Comparison of ENCODE assay signal across 19 mouse cellular contexts in genomic region chr13:30782419-30782818, GRCm38 (mm10). TPM values are rescaled to one million over a fixed set of nuclear protein-coding genes. Genes with fewer than 3 reads are reported as not detected.
DNase-seq lines count a peak whose midpoint lies in the region; ATAC-seq and TF ChIP-seq lines count a peak whose summit lies in the region.
"Had no signal": no experiment of that assay in that cellular context is flagged by ENCODE, and none has a peak within 500 bp of the region (broad histone marks: within the 10 kb centered on the region; RNA-seq: fewer than 3 reads in every experiment).

No protein-coding gene starts in this region.

- peak overlapping the region; percentile 36; the same call in 1 of the 2 replicates for H3K27ac ChIP-seq in heart, embryonic 13.5 days (replicated peaks)
- H3K27ac ChIP-seq in CH12.LX (ENCODE audit: insufficient read depth, low read depth) = no peak overlapping the region
- H3K27ac ChIP-seq in kidney, embryonic 14.5 days (ENCODE audit: low read depth, low read length) = no peak overlapping the region
- H3K27ac ChIP-seq: embryonic facial prominence, embryonic 12.5 days; hindbrain, embryonic 15.5 days; lung, embryonic 15.5 days had no signal

- intact Hi-C loops in heart, postnatal 14 days (cut with DNase I) = no loop called here

- no peak for TF ChIP-seq POLR2A in CH12.LX (IDR thresholded peaks at IDR 0.05; ENCODE audit: low read depth, low read length)

- in situ Hi-C loops in CH12.LX (cut with MboI; ENCODE audit: low pct_ligation_motif_present, low pct_unique_long_range_greater_than_20kb, low sequenced_read_pairs) = no loop called here

- H3K9me3 ChIP-seq in heart, embryonic 13.5 days = no peaks in the 10 kb centered on the region
- no peaks in the 10 kb centered on the region for H3K9me3 ChIP-seq in CH12.LX (replicated peaks; ENCODE audit: low read length)
- H3K9me3 ChIP-seq in kidney, embryonic 14.5 days (ENCODE audit: control insufficient read depth, low read length) = no peaks in the 10 kb centered on the region
- H3K9me3 ChIP-seq: embryonic facial prominence, embryonic 12.5 days; hindbrain, embryonic 15.5 days; lung, embryonic 15.5 days had no signal

- TF ChIP-seq EP300 in CH12.LX (IDR thresholded peaks at IDR 0.05; ENCODE audit: low read length) = no peak

- H3K79me2 ChIP-seq in CH12.LX (replicated peaks; ENCODE audit: control insufficient read depth, extremely low read depth, insufficient read depth, poor library complexity, severe bottlenecking) = no peaks in the 10 kb centered on the region

- WGBS in heart, embryonic 13.5 days = 35% methylated on average over 8 of the region's 8 CpGs
- WGBS in kidney, embryonic 14.5 days = 43% methylated on average over 8 of the region's 8 CpGs

- peak overlapping the region; percentile 36 for H3K4me2 ChIP-seq in heart, embryonic 13.5 days
- H3K4me2 ChIP-seq in CH12.LX (ENCODE audit: insufficient read depth, low read depth, poor library complexity, severe bottlenecking) = peak overlapping the region; percentile 39
- H3K4me2 ChIP-seq in kidney, embryonic 14.5 days (replicated peaks; ENCODE audit: low read depth, low read length) = no peak overlapping the region
- H3K4me2 ChIP-seq: embryonic facial prominence, embryonic 12.5 days; hindbrain, embryonic 15.5 days; liver, embryonic 11.5 days; lung, embryonic 15.5 days had no signal

- no peak overlapping the region for H3K9ac ChIP-seq in heart, embryonic 13.5 days
- no peak overlapping the region for H3K9ac ChIP-seq in CH12.LX (ENCODE audit: insufficient read depth, low read depth)
- H3K9ac ChIP-seq in kidney, embryonic 14.5 days (ENCODE audit: low read depth, low read length) = no peak overlapping the region
- H3K9ac ChIP-seq: embryonic facial prominence, embryonic 12.5 days; hindbrain, embryonic 15.5 days; lung, embryonic 15.5 days had no signal

- dilution Hi-C loops in CH12.LX (cut with MboI; ENCODE audit: extremely low pct_ligation_motif_present, extremely low pct_unique_long_range_greater_than_20kb, low sequenced_read_pairs) = no loop called here

- no peak for TF ChIP-seq RAD21 in CH12.LX (IDR thresholded peaks at IDR 0.05; ENCODE audit: low read depth, low read length)

- no peak for ATAC-seq in heart, embryonic 13.5 days (ENCODE audit: extremely low read depth, insufficient number of reproducible peaks, low FRiP score, low TSS enrichment)
- no peak for ATAC-seq in kidney, embryonic 14.5 days (ENCODE audit: low FRiP score, low TSS enrichment)
- ATAC-seq: forebrain, embryonic 14.5 days had no signal

- peaks cover 50% of the 10 kb centered on the region for H3K4me1 ChIP-seq in heart, embryonic 13.5 days
- H3K4me1 ChIP-seq in CH12.LX (ENCODE audit: control insufficient read depth in 1 of 2, insufficient read depth in 2 of 2) = peaks cover 24 to 44% of the 10 kb centered on the region in 2 experiments
- H3K4me1 ChIP-seq in kidney, embryonic 14.5 days (ENCODE audit: control insufficient read depth, insufficient read depth, low read length) = no peaks in the 10 kb centered on the region
- H3K4me1 ChIP-seq: hindbrain, embryonic 15.5 days had no signal

- no peak overlapping the region for H3K4me3 ChIP-seq in heart, embryonic 13.5 days
- no peak overlapping the region for H3K4me3 ChIP-seq in CH12.LX (replicated peaks in 1 of 3; ENCODE audit: low read depth in 2 of 3, low read length in 2 of 3, poor library complexity in 1 of 3)
- no peak overlapping the region for H3K4me3 ChIP-seq in kidney, embryonic 14.5 days (ENCODE audit: low read length)
- H3K4me3 ChIP-seq: embryonic facial prominence, embryonic 12.5 days; hindbrain, embryonic 15.5 days; lung, embryonic 15.5 days; megakaryocyte, embryonic 14.5 days had no signal

- no peaks in the 10 kb centered on the region for H3K36me3 ChIP-seq in heart, embryonic 13.5 days
- H3K36me3 ChIP-seq in CH12.LX (replicated peaks in 1 of 2; ENCODE audit: control insufficient read depth in 1 of 2, insufficient read depth in 1 of 2, low read length in 1 of 2) = no peaks in the 10 kb centered on the region
- H3K36me3 ChIP-seq in kidney, embryonic 14.5 days (ENCODE audit: control insufficient read depth, insufficient read depth, low read length) = no peaks in the 10 kb centered on the region
- H3K36me3 ChIP-seq: embryonic facial prominence, embryonic 12.5 days; hindbrain, embryonic 15.5 days; lung, embryonic 15.5 days had no signal

- no peak for DNase-seq in heart, postnatal 14 days
- DNase-seq in CH12.LX (ENCODE audit: extremely low read depth) = no peak
- peak; percentile 53 for DNase-seq in embryo, embryonic 10 days (ENCODE audit: low spot score)
- DNase-seq in fibroblast of lung, adult 2 months (ENCODE audit: low read depth) = peak; percentile 57
- no peak for DNase-seq in adrenal gland, adult (ENCODE audit: inconsistent age in 2 of 2, low spot score in 1 of 2)
- DNase-seq in kidney, postnatal 4 days = no peak
- DNase-seq: adrenal gland, adult 2 months; cerebellum, adult 8-10 months; kidney, adult 18-20 months; right cerebral cortex, postnatal 14 days; thymus, adult 2 months had no signal

- H3K27me3 ChIP-seq in heart, embryonic 13.5 days (replicated peaks) = no peaks in the 10 kb centered on the region
- H3K27me3 ChIP-seq in CH12.LX (replicated peaks) = peaks cover 2% of the 10 kb centered on the region
- no peaks in the 10 kb centered on the region for H3K27me3 ChIP-seq in kidney, embryonic 14.5 days (ENCODE audit: control insufficient read depth, insufficient read depth, low read length)
- H3K27me3 ChIP-seq: embryonic facial prominence, embryonic 12.5 days; hindbrain, embryonic 15.5 days; lung, embryonic 15.5 days had no signal

- no peak for TF ChIP-seq CTCF in CH12.LX (conservative IDR thresholded peaks at IDR 0.05 in 1 of 2, IDR thresholded peaks at IDR 0.05 in 1 of 2; ENCODE audit: low read depth in 2 of 2, low read length in 2 of 2)

TF ChIP-seq in CH12.LX, 34 proteins besides CTCF, POLR2A, EP300 and RAD21:
- TF ChIP-seq ETS1 (conservative IDR thresholded peaks at IDR 0.05; ENCODE audit: low read depth, low read length) (no peak), USF2 (conservative IDR thresholded peaks at IDR 0.05; ENCODE audit: low read depth, low read length) (no peak), RCOR1 (conservative IDR thresholded peaks at IDR 0.05; ENCODE audit: low read depth, low read length) (no peak), BHLHE40 (IDR thresholded peaks at IDR 0.05; ENCODE audit: low read depth, low read length) (no peak), GABPA (IDR thresholded peaks at IDR 0.05; ENCODE audit: insufficient replicate concordance, low read depth, low read length) (no peak), NRF1 (IDR thresholded peaks at IDR 0.05; ENCODE audit: low read depth, low read length) (no peak), JUN (IDR thresholded peaks at IDR 0.05; ENCODE audit: insufficient read depth, low read depth, low read length) (no peak), JUND (conservative IDR thresholded peaks at IDR 0.05; ENCODE audit: low read depth, low read length) (no peak), CHD1 (IDR thresholded peaks at IDR 0.05; ENCODE audit: low read depth, low read length) (no peak), CHD2 (IDR thresholded peaks at IDR 0.05; ENCODE audit: low read length) (no peak), ZNF384 (IDR thresholded peaks at IDR 0.05; ENCODE audit: low read depth, low read length) (no peak), MXI1 (IDR thresholded peaks at IDR 0.05; ENCODE audit: low read depth, low read length) (no peak), MAZ (IDR thresholded peaks at IDR 0.05; ENCODE audit: low read depth, low read length) (no peak), IRF4 (IDR thresholded peaks at IDR 0.05; ENCODE audit: low read depth, low read length) (no peak), POLR2AphosphoS2 (IDR thresholded peaks at IDR 0.05; ENCODE audit: low read depth, low read length) (no peak), ZC3H11A (IDR thresholded peaks at IDR 0.05; ENCODE audit: low read depth, low read length) (no peak), UBTF (IDR thresholded peaks at IDR 0.05; ENCODE audit: low read depth, low read length) (no peak)

RNA-seq across cellular contexts. Expression of gene Irf4, which starts 33.4 kb away (rescaled TPM):
- polyA plus RNA-seq in heart, embryonic 13.5 days (2015; fragmentation: Nextera tagmentation; extraction: Ambion mirVana) = 0.05 and 0.18 TPM in 2 replicates
- 1 to 10 TPM in 1 of 2 experiments, under 1 TPM in 1; 0.88 to 1.4 TPM for total RNA-seq in heart, postnatal 14 days (2021)
- total RNA-seq in CH12.LX (2012; rRNA removed) (115 and 138 TPM in 2 replicates), CH12.LX (2014; rRNA removed) (122 and 142 TPM in 2 replicates)
- 74.5 and 81.7 TPM in 2 replicates for polyA plus RNA-seq in CH12.LX (2012; ENCODE audit: insufficient read length, low read depth)
- 0.19 and 0.27 TPM in 2 replicates for polyA plus RNA-seq in kidney, embryonic 14.5 days (2014; fragmentation: Nextera tagmentation; extraction: Ambion mirVana)

Comparison
In these comparisons a context has a peak if more than half of its experiments do, and no peak if none do; other contexts are left out.
1. DNase-seq: peak in embryo, embryonic 10 days (single experiment) and fibroblast of lung, adult 2 months (single experiment); none in heart, postnatal 14 days (0 of 2), CH12.LX (single experiment), adrenal gland, adult (0 of 2) and kidney, postnatal 4 days (0 of 2).
2. RNA of gene Irf4, which starts 33.4 kb away (polyA plus RNA-seq): 74.5 to 81.7 TPM in CH12.LX; 0.19 to 0.27 TPM in kidney, embryonic 14.5 days and 0.05 to 0.18 TPM in heart, embryonic 13.5 days; every median in the first group is over 10 times any median in the second.